Mouse (Mus musculus) Patski (cell line): ENCODE results near the gene Cry1. TPM values are rescaled to one million over a fixed set of nuclear protein-coding genes. Genes with fewer than 3 reads are reported as not detected.

Experiments
- ATAC-seq: fragments of 100-300 bp; one replicate; pipeline ENCODE4 v1.8.0; 2021
- CTCF ChIA-PET: fragments of 350-600 bp; sonication (Branson Sonifier 250); formaldehyde crosslinking; loops from one replicate; lab custom pipeline; 2022; ENCODE audit warnings: inconsistent platforms; lab: Charles Lee
- POLR2A ChIA-PET: fragments of 350-600 bp; sonication (Branson Sonifier 250); formaldehyde crosslinking; loops from one replicate; lab custom pipeline; 2022; ENCODE audit warnings: antibody characterized with exemption, inconsistent platforms; lab: Charles Lee
- DNase-seq: peaks from one replicate; pipeline ENCODE4 v3.0.0-alpha.2; 2011; ENCODE audit warnings: low read depth, low spot score
- H3K27me3 ChIP-seq: fragments of 371-371 bp; one replicate; pipeline ENCODE4 v1.5.1; 2021
- CTCF ChIP-seq: fragments of 100-300 bp; IDR thresholded peaks from one replicate; pipeline ENCODE4 v1.5.1; 2021
- in situ Hi-C: fragments of 300-500 bp; cut with MboI; formaldehyde crosslinking; loops from 3 replicates; pipeline ENCODE4 v1.11.1; 2018; ENCODE audit warnings: low pct_unique_long_range_greater_than_20kb, mixed read lengths
- polyA plus RNA-seq: library from polyadenylated mRNA; unstranded; gene quantifications from one replicate; pipeline ENCODE4 v1.2.3, GENCODE M21; 2021

Gene Cry1
- polyA plus RNA-seq, 1 experiment from 2014 or later = 9.2 TPM

DNA sequence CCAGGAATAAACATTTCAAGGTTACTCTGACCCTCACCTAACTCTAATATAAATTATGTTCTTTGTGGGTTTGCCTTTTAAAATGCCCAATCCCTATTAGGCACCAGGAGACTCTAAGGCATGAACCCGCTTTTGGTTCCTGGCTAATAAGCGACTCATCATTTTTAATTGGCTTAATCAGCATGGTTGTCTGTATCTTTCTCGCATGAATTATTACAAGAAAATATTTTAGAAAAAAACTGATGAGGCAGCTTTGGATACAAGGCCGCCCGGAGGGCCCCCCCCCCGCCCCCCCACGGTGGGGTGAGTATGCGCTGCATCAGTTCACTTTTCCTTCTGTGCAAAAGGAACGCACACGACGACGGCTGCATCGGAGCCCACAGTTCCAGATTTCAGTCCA is 20.1 kb downstream of the Cry1 start:
- TF ChIP-seq CTCF = no peak
- ChIA-PET POLR2A (no interaction called here), CTCF (interaction anchor here (2.5 kb wide), 1 partner anchor 11 kb away, joined by 11 read pairs; no protein-coding TSS in a partner anchor)
- no peaks in the 10 kb centered on the region for H3K27me3 ChIP-seq
- ATAC-seq = no peak
- in situ Hi-C loops = no loop called here
- no peak for DNase-seq

DNA sequence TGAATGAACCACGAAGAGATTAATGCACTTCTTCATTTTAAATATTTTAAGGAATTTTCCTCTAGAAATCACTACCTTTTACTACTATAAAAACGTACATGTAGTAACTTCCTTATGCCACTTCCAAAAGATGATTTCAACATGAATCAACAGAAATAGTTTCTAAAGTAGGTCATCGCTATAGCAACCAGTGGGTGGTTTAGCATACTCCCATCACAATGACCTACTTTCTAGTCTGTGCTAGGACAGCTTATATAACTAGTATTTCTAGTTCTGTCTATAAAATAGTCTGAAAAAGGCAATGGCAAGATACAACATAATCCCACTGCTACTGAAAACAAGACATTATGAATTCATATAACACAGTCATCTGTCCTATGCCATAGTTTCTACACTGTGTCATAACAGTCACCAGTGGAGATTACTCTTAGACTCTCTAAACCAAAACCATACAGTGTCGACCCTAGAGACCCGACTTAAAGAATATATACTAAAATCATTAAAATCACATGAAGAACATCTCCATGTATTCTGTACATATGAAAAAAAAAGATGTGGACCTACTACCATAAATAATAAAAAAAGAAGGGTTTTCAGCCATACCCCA is 23.0 kb downstream of the Cry1 start:
- ChIA-PET POLR2A (no interaction called here), CTCF (interaction anchor here (1.1 kb wide), 1 partner anchor 9 kb away, joined by 4 read pairs; no protein-coding TSS in a partner anchor)
- no peak for DNase-seq
- in situ Hi-C loops = no loop called here
- no peaks in the 10 kb centered on the region for H3K27me3 ChIP-seq
- ATAC-seq = no peak
- TF ChIP-seq CTCF = no peak

DNA sequence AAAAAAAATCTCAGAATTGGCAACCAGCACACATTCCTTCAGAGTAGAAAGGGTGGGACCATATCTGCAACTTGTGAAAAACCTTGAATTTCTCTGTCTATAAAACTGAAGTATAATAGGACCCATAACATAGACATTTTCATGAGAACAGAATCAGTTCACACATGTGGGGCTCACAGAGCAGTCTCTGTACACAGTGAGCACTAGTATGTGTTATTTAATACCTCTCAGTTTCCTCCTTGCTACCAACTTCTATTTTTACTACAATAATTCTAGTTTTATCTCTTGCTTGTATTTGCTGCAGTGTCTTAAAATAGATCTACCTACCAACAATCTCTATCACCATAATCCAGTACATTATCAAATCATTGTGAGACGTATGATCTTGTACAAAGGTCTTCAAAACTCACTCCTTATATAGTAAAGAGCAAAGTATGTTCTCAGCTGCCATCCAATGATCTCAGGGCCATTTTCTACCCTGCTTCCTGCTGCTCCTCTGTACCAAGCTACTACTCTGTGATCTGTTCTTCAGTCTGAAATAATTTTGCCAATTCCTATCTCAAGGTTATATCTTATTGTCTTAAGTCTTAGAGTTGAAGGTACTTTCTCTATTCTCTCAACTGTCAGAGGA is 24.8 kb downstream of the Cry1 start:
- CTCF ChIA-PET = interaction anchor here (0.8 kb wide), 1 partner anchor 18 kb away, joined by 3 read pairs; no protein-coding TSS in a partner anchor
- in situ Hi-C loops = no loop called here
- ATAC-seq (no peak), DNase-seq (no peak)
- POLR2A ChIA-PET = no interaction called here
- no peak for TF ChIP-seq CTCF
- no peaks in the 10 kb centered on the region for H3K27me3 ChIP-seq

DNA sequence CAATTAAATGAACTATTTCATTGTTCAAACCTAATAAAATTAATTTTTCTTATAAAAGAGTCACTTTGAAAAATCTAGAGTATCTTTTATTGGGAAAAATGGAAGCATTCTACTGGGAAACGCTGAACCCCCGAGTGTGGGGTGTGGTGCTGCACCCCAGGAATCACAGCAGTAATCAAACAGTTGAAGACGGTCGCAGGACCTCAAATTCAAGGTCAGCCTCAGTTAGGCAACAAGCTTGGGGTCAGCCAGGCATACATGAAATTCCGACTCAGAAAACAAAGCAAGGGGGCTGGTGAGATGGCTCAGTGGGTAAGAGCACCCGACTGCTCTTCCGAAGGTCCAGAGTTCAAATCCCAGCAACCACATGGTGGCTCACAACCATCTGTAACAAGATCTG is 27.4 kb downstream of the Cry1 start:
- H3K27me3 ChIP-seq = no peaks in the 10 kb centered on the region
- CTCF ChIA-PET = interaction anchor here (1.2 to 3.6 kb wide), 3 partner anchors 9 to 493 kb away, joined by 3 to 14 read pairs (median 6); partner anchors contain the start of gene Cry1
- ATAC-seq = no peak
- DNase-seq = no peak
- in situ Hi-C loops = no loop called here
- no peak for TF ChIP-seq CTCF
- POLR2A ChIA-PET = interaction anchor here (0.6 to 0.7 kb wide), 2 partner anchors 27 to 516 kb away, joined by 3 to 5 read pairs; no protein-coding TSS in a partner anchor

DNA sequence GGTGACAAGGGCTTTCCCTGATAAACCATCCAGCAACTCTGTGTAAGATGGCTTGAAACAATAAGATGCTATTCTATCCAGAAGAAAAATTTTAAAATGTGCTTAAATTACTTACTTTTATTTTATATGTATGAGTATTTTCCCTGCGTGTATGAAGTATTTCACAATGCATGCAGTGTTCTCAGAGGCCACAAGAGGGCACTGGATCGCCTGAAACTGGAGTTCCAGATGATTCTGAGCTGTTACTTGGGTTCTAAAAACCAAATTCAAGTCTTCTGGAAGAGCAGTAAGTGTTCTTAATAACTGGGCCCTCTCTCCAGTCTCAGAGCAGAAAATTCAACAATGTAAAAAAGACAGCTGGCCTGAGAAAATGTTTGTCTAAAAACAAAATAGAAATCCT is 30.7 kb downstream of the Cry1 start:
- no peak for DNase-seq
- ChIA-PET POLR2A (interaction anchor here (1.2 kb wide), 1 partner anchor 29 kb away, joined by 3 read pairs; no protein-coding TSS in a partner anchor), CTCF (interaction anchor here (0.6 to 4.5 kb wide), 15 partner anchors 9 to 67 kb away, joined by 3 to 21 read pairs (median 4); partner anchors contain the start of gene Cry1)
- in situ Hi-C loops = no loop called here
- peak; percentile 89 for TF ChIP-seq CTCF
- ATAC-seq = no peak
- no peaks in the 10 kb centered on the region for H3K27me3 ChIP-seq

DNA sequence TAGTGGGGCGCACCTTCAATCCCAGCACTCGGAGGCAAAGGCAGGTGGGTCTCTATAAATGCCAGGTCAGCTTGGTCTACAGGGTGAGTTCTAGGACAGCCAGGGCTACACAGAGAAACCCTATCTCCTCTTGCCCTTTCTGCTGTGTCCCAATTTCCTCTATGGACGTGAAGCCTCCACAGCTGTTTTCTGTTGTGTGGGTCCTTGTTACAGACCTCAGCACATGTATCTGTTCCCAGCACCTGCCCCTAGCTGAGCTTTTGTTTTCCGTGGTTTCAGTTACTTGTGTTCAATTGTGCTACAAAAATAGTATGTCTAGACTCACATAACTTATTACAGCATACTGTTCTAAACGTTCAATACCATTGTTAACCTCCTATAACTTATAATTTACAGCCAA is 35.6 kb downstream of the Cry1 start:
- ATAC-seq (no peak), DNase-seq (no peak)
- ChIA-PET CTCF (no interaction called here), POLR2A (no interaction called here)
- in situ Hi-C loops = no loop called here
- no peaks in the 10 kb centered on the region for H3K27me3 ChIP-seq
- TF ChIP-seq CTCF = no peak

DNA sequence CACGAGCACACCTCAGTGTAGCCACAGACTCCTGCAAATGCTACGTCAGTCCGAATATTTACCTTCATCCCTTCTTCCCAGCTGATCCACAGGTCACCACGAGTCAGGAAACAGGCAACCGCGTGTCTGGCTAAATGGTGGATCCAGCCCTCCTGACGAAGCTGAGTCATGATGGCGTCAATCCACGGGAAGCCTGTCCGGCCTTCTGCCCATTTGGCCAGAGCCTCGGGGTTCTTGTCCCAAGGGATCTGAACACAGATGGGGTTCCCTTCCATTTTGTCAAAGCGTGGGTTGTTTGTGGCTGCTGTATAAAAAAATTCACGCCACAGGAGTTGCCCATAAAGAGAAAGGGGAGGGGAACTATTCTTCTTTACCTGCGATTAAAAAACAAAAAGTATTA is 38.6 kb downstream of the Cry1 start:
- in situ Hi-C loops = no loop called here
- H3K27me3 ChIP-seq = no peaks in the 10 kb centered on the region
- no peak for TF ChIP-seq CTCF
- DNase-seq (no peak), ATAC-seq (no peak)
- CTCF ChIA-PET = no interaction called here
- POLR2A ChIA-PET = no interaction called here

DNA sequence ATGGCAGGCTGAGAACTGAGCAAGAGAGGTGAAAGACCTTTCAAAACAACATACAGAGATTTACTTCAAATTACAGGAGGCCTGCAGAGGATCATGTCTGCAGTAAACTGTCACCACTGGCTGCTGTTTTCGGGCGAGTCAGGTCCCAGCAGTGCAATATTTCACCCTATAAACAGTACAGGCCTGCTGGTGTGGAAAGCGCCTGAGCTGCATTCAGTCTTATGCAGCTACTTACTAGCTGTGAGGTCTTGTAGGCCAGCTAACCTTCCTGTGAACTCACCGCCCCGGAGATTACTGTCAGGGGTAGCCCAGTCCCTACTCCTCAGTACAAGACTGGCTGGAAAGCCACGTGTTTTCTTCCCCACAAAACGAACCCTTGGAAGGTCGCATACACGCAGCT is 43.4 kb downstream of the Cry1 start:
- no peak for ATAC-seq

DNA sequence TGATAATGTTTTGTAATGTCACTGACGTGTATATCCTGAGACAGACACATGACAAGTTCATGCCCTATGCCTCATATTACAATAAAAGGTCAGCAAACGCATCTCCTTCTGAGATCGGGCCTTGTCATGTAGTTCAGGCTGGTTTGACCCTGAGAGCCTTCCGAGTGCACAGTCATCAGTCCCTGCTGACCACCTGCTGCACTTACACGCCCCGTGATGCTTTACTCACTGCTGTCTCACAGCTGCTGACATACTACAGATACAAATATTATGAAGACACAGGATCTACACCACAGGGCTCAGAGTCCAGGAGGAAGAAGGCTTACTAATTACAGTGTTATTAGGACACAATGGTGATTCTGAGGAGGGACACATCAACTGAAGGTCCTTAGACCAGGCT is 48.3 kb downstream of the Cry1 start:
- TF ChIP-seq CTCF = no peak
- in situ Hi-C loops = no loop called here
- no peak for ATAC-seq
- CTCF ChIA-PET = interaction anchor here (1.5 kb wide), 1 partner anchor 16 kb away, joined by 3 read pairs; no protein-coding TSS in a partner anchor
- H3K27me3 ChIP-seq = no peaks in the 10 kb centered on the region
- DNase-seq = no peak
- POLR2A ChIA-PET = no interaction called here

More for the DNA sequence above, 43.4 kb downstream of the Cry1 start:
- no peak for DNase-seq
- in situ Hi-C loops = no loop called here
- POLR2A ChIA-PET = no interaction called here
- CTCF ChIA-PET = interaction anchor here (1.7 to 4.3 kb wide), 3 partner anchors 11 to 42 kb away, joined by 3 to 21 read pairs (median 5); no protein-coding TSS in a partner anchor
- no peaks in the 10 kb centered on the region for H3K27me3 ChIP-seq
- no peak for TF ChIP-seq CTCF

DNA sequence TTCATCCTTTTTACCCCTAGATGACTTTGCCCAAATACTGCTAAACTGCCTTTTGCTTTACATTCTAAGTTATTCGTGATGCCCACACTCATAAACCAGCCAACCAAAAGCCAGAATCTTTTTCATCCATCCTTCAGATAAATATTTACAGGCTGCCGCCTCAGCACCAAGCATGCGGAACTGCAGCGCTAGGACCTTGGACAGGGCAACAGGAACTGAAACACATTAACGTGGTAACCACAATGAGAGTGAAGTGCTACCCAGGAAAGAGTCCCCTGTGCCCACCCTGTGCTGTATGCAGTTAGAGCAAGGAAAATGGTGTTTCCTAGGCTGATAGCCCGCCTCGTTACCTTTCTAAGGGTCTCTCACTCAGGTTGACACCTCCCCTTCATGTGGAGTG is 56.4 kb downstream of the Cry1 start:
- peak; percentile 4 for DNase-seq
- no peaks in the 10 kb centered on the region for H3K27me3 ChIP-seq
- ATAC-seq = peak; percentile 33
- in situ Hi-C loops = no loop called here
- ChIA-PET POLR2A (no interaction called here), CTCF (interaction anchor here (1.1 to 1.8 kb wide), 2 partner anchors 9 to 15 kb away, joined by 3 to 8 read pairs; no protein-coding TSS in a partner anchor)
- no peak for TF ChIP-seq CTCF
